Mouse (Mus musculus) embryonic facial prominence, embryonic 11.5 days (tissue): ENCODE measurements at regions not wholly inside any gene's neighbourhood (a gene's known extent, or its start where the extent isn't known, plus 50 kb on each side); places are given as distances from the start of the nearest gene placed in this dataset.

Experiments used
- ATAC-seq: fragments of 200-750 bp; cut with Nextera tagmentation; replicated peaks from 2 replicates; pipeline ENCODE4 v1.8.0; 2017; ENCODE audit warnings: low read depth; ENCODE audit not compliant: insufficient number of reproducible peaks, low FRiP score, low TSS enrichment
- DNase-seq: peaks from one replicate; pipeline ENCODE4 v3.0.0-alpha.2; 2015; ENCODE audit warnings: low spot score
- H3K27ac ChIP-seq: fragments of 300-500 bp; sonication (generic); replicated peaks from 2 replicates; pipeline ENCODE4 v1.5.1; 2014; ENCODE audit warnings: mild to moderate bottlenecking, low read depth, low read length, control low read depth
- H3K27me3 ChIP-seq: fragments of 300-500 bp; sonication (generic); 2 replicates; pipeline ENCODE4 v1.6.1; 2014; ENCODE audit warnings: mild to moderate bottlenecking, low read length, moderate library complexity, mixed read lengths; ENCODE audit not compliant: control insufficient read depth, insufficient read depth
- H3K36me3 ChIP-seq: fragments of 300-500 bp; sonication (generic); replicated peaks from 2 replicates; pipeline ENCODE4 v1.6.1; 2014; ENCODE audit warnings: low read depth, mild to moderate bottlenecking, low read length, moderate library complexity, mixed read lengths; ENCODE audit not compliant: control insufficient read depth, insufficient read depth
- H3K4me1 ChIP-seq: fragments of 300-500 bp; sonication (generic); 2 replicates; pipeline ENCODE4 v1.6.1; 2014; ENCODE audit warnings: low read length, mixed read lengths; ENCODE audit not compliant: control insufficient read depth, insufficient read depth
- H3K4me2 ChIP-seq: fragments of 300-500 bp; sonication (generic); 2 replicates; pipeline ENCODE4 v1.6.1; 2014; ENCODE audit warnings: low read depth, mild to moderate bottlenecking, control low read depth, low read length, moderate library complexity
- H3K4me3 ChIP-seq: fragments of 300-500 bp; sonication (generic); 2 replicates; pipeline ENCODE4 v1.5.1; 2014; ENCODE audit warnings: low read depth, low read length, control low read depth
- H3K9ac ChIP-seq: fragments of 300-500 bp; sonication (generic); replicated peaks from 2 replicates; pipeline ENCODE4 v1.6.1; 2014; ENCODE audit warnings: mild to moderate bottlenecking, control low read depth, low read length
- H3K9me3 ChIP-seq: fragments of 300-500 bp; sonication (generic); replicated peaks from 2 replicates; pipeline ENCODE4 v1.6.1; 2016; ENCODE audit warnings: mild to moderate bottlenecking, low read length, inconsistent platforms, mixed read lengths; ENCODE audit not compliant: control insufficient read depth
- WGBS: fragments of 180-500 bp; shearing (Covaris S2); extraction: QIAGEN DNeasy Blood & Tissue Kit; methylation state at CpG from one replicate; pipeline ENCODE4 v1.1.7; 2014; 5-methylcytosine and 5-hydroxymethylcytosine counted together

GRCm38 (mm10) chr6:41103689-41104400 is 68.5 kb upstream of the 2210010C04Rik start:
- Histone ChIP-seq H3K27ac (no peak overlapping the region), H3K27me3 (no peaks in the 10 kb centered on the region)

GRCm38 (mm10) chr6:41101997-41102396 is 66.7 kb upstream of the 2210010C04Rik start:
- no peak overlapping the region for H3K4me3 ChIP-seq
- no peak overlapping the region for H3K9ac ChIP-seq
- H3K27me3 ChIP-seq = no peaks in the 10 kb centered on the region
- WGBS = 81% methylated on average over 2 of the region's 2 CpGs
- no peaks in the 10 kb centered on the region for H3K9me3 ChIP-seq
- ATAC-seq (no peak), DNase-seq (no peak)
- H3K4me2 ChIP-seq = no peak overlapping the region
- no peaks in the 10 kb centered on the region for H3K36me3 ChIP-seq
- no peaks in the 10 kb centered on the region for H3K4me1 ChIP-seq
- no peak overlapping the region for H3K27ac ChIP-seq

More at GRCm38 (mm10) chr6:41103689-41104400, 68.5 kb upstream of the 2210010C04Rik start:
- ATAC-seq (no peak), DNase-seq (no peak)
- Histone ChIP-seq H3K4me2 (no peak overlapping the region), H3K4me1 (no peaks in the 10 kb centered on the region), H3K36me3 (no peaks in the 10 kb centered on the region), H3K9ac (no peak overlapping the region), H3K9me3 (no peaks in the 10 kb centered on the region), H3K4me3 (no peak overlapping the region)
- WGBS = 78% methylated on average over 6 of the region's 6 CpGs

- ATAC-seq = no peak
Measured at GRCm38 (mm10) chr6:41100258-41100657, 64.9 kb upstream of the 2210010C04Rik start.

GRCm38 (mm10) chr6:41091177-41091829 is 56.0 kb upstream of the 2210010C04Rik start:
- no peak overlapping the region for H3K9ac ChIP-seq
- no peaks in the 10 kb centered on the region for H3K27me3 ChIP-seq
- no peak for ATAC-seq
- H3K4me2 ChIP-seq = no peak overlapping the region
- no peak overlapping the region for H3K4me3 ChIP-seq
- 47% methylated on average over 4 of the region's 4 CpGs for WGBS
- H3K27ac ChIP-seq = no peak overlapping the region
- no peaks in the 10 kb centered on the region for H3K9me3 ChIP-seq
- peak; percentile 42 for DNase-seq
- H3K36me3 ChIP-seq = no peaks in the 10 kb centered on the region
- no peaks in the 10 kb centered on the region for H3K4me1 ChIP-seq

More at GRCm38 (mm10) chr6:41100258-41100657, 64.9 kb upstream of the 2210010C04Rik start:
- no peaks in the 10 kb centered on the region for H3K36me3 ChIP-seq
- DNase-seq = no peak
- no peak overlapping the region for H3K4me2 ChIP-seq
- H3K4me3 ChIP-seq = no peak overlapping the region
- no peaks in the 10 kb centered on the region for H3K27me3 ChIP-seq
- no peaks in the 10 kb centered on the region for H3K9me3 ChIP-seq
- no peak overlapping the region for H3K27ac ChIP-seq
- no peaks in the 10 kb centered on the region for H3K4me1 ChIP-seq
- 88% methylated on average over 2 of the region's 2 CpGs for WGBS
- H3K9ac ChIP-seq = no peak overlapping the region
